Mouse (Mus musculus): ENCODE measurements around the gene 2310046K23Rik.
"Not testable (repeated sequence)": the region's sequence is repeated elsewhere in the genome, so short reads cannot be mapped to it uniquely, and the experiment has no call there.

2310046K23Rik gene

DNA sequence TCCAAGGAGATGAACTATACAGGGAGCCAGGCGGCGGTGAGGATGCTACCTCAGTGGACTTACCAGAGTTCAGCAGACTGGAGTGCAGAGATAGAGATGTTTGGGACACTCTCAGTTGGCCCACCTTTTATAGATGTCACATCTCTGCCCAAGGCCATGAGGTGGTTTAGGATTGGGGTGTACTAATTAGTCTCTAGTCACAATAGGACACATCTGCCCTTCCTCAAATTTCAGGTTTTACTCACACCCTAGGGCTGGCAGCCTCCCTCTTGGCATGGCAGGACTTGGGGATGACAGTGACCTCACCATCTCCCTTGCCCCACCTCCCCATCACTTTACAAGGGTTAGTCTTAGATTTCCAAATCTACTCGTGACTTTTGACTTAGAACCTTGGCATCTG lies at the start of gene 2310046K23Rik:
Gene 2310046K23Rik, minus strand, starts transcription at position 101 of the 400 bp plus-strand sequence.
- in situ Hi-C loops (cut with MboI, MseI): no loop called here

DNA sequence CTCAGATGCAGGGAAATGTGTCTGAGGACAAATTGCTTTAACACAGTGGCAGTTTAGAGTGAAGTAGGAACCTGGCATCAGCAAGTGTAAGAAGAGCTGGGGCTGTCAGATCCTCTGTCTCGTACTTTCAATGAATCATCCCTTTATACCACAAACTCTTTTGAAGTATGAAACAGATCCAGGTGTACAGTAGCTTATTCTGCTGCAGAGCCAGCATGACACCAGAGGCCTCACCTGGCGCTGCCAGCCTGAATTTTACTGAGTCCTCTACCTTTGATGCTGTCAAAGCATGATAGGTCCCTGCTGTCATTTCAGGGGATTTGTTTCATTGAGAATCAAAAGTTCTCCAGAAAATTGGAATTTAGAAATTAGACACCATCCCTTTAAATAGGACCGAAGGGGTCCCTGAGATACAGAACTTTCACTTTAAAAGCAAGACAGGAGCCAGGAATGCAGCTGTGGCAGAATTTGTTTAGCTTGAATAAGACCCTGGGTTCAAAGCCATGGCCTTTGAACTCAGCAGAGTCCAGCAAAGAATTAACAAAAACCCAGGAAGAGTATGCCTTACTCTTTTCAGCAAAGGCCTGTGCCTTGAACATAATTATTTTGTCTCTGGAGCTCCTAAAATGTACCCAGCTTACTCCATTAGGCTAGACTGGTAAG lies 49.0 kb upstream of the 2310046K23Rik start:
- in situ Hi-C loops (cut with MboI, MseI): no loop called here

DNA sequence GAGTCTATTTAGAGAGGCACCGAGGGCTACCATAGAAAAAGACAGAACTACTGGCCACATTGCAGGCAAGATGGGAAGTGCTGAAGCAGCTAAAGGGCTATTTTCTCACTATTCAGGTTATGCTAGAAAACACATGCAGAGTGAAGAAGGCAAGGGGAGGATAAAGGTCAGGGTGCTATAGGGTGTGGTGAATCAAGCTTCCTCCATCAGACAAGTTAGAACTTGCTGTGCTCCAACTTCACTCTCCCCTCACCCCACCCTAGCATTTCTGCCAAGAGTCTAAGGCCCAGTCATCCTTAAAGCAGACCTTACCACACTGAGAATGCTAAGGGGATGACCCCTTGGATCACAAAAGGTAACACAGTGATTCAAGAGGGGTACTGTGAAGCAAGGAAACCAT lies 45.2 kb upstream of the 2310046K23Rik start:
- in situ Hi-C loops (cut with MboI, MseI): no loop called here

DNA sequence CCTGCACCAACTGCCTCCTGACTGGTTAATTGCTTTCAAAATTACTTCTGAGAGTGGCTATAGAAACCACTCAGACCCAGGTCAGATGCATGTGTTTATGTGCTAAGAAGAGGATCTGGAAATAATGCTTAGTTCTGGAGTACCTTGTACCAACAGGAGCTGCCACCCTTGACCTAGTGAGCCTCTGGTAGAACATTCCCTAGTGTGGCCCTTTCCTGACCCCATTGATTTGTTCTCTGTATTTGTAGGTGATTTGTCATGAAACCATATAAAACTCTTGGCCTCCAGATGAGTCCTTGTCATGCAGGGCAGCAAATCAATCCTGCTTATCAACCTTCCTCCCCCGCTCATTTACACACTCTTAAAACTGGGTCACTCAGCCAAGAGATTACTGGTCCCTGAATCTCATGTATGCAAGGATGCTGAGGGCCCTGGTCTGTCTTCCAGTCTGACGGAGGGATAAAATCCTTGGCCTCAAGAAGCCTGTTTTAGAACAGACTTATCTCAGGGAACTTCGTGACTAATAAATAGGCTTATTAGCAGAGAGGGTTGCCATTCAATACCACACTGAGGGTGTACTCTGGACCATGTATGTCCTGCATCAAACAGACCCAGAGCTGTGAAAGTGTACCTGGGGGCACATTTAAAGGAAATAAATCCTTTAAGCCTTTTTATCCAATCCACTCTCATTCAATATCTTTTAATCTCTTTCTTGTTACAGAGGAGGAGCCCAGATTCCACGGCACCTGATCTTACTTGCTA lies 44.5 kb upstream of the 2310046K23Rik start:
- in situ Hi-C loops (cut with MboI, MseI): no loop called here

DNA sequence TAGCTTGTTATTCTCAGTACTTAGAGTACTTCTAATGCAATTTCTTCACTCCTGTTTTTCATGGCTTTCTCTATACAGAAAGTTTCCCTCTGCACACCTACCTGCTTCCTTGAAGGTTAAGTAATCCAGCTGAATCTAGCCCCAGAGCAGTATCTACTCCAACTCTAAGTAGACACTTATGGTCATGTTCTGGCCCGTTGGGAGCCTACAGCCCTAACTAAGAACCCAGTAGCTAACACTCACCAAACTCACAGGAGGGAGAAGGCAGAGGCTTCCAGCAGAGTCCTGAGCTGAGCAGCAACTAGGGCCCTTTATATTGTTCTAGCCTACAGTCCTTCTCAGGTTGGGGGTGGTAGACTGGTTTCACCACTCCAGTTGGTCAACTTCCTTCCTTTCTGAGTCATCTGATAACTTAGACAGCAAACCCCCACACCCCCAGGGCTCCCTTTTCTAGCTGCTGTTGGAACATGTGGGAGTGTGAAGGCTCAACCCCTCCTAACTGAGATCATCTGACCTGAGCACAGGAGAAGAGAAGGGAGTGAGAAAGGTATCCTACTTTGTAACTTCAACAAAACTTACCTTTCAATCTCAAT lies 39.2 kb upstream of the 2310046K23Rik start, which contains the start of gene Ivl:
Gene Ivl, minus strand, starts transcription at position 287 of the 593 bp plus-strand sequence.
- in situ Hi-C loops (cut with MboI, MseI): no loop called here

DNA sequence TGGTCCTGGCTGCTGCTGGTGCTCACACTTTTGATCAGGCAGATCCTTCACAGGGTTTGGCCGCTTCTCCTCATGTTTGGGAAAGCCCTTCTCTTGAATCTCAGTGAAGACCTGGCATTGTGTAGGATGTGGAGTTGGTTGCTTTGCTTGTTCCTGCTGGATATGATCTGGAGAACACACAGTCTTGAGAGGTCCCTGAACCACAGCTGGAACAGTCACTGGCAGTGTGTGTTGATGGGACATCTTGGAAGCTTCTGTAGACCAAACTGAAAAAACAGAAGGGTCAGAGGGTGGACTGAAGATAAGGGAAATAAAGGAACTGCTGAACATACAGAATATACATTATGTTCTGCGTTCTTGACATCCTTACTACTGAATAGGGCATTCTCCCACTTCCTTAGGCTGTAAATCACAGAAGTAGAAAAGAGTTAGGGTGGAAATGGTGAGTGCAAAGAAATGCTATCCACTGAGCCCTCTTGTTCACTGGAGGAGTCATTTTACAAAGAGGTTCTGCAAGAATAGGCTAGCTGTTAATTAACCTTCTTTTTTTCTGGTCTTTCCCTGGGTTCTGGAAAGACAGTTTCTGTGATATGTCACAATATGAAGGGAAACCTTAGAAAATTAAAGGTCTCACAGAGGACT lies 38.3 kb upstream of the 2310046K23Rik start:
- in situ Hi-C loops (cut with MboI, MseI): no loop called here

DNA sequence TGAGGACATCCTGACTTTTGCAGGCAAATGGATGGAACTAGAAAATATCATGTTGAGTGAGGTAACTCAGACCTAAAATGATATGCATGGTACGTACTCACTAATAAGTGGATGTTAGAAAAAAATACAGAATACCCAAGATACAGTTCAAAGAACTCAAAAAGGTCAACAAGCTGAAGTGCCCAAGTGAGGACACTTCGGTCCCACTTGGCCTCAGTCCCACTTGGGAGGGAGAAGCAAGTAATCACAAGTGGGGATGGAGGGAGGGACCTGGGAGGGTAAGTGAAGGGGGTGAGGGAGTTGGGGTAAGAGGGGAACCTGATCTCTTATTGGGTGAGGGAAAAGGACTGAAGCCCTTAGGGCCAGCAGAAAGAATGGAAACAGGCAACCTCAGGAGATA lies 34.4 kb upstream of the 2310046K23Rik start:
- in situ Hi-C loops (cut with MboI, MseI): no loop called here

DNA sequence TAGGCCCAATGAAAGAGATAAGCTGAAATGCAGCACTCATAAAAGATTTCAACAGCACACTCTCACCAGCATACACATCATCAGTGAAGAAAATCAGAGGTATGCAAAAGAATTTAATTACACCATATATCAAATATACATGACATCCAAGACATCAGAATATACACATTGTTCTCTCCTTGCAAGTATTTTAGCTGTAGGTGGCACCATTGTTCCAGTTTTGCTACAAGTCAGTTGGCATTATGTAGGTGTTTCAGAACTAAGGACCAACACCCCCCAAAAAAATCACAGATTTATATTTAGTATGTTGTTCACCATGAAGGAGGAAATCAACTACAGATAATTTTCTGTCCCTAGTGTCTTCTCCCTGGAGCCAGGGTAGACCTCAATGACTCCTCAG lies 31.1 kb upstream of the 2310046K23Rik start:
- in situ Hi-C loops (cut with MboI, MseI): no loop called here

DNA sequence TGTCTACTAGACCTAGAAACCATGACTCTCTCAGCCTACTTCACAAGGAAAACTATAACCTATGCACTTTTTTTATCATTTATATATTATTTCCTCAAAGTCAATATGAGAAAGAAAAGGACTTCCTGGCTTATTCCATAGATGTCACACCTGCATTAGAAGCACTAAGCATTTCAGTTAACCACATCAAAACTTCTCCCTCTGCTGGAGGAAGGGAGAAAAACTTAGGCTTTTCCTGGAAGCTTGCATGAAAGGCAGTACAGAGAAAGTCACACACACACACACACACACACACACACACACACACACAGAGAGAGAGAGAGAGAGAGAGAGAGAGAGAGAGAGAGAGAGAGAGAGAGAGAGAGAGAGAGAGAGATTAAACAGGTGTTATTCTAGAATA lies 22.0 kb downstream of the 2310046K23Rik start:
- in situ Hi-C loops (cut with MboI, MseI): no loop called here

DNA sequence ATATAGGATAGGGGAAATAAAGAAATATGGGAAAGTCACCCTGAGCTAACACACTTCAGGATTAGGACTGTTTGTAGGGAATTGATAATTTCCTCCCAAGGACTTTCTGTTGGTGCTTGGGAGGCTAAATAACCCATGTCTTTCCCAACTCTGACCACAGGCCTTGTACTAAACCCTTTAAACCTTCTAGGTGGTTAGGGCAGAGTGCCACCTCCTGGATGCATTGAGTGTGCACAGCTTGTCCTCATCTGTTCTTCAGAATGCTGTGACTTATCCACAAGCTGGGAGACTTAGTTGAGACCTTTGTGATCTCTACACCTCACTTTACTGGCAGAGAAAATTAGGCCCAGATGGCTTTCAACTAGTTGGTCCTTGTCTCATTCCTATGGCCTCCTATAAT lies 23.5 kb downstream of the 2310046K23Rik start:
- in situ Hi-C loops (cut with MboI, MseI): no loop called here

DNA sequence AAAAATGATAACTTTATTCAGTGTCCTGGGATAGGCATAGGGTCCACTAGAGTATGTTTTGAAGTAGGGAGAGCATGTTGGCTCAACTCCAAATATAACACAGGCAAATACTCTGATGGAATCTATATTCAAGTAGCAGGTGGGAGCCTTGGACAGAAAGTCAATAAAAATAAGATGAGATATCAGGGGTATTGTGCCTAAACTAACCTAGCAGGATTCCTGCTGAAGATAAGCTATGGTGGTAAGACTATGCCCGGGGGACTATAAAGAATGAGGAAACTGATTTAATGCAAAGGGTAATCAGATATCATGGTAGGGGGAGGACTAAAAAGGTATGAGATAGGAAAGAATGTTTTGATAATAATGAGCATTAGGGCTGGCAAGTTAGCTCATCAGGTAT lies 26.1 kb downstream of the 2310046K23Rik start:
- in situ Hi-C loops (cut with MboI, MseI): no loop called here

DNA sequence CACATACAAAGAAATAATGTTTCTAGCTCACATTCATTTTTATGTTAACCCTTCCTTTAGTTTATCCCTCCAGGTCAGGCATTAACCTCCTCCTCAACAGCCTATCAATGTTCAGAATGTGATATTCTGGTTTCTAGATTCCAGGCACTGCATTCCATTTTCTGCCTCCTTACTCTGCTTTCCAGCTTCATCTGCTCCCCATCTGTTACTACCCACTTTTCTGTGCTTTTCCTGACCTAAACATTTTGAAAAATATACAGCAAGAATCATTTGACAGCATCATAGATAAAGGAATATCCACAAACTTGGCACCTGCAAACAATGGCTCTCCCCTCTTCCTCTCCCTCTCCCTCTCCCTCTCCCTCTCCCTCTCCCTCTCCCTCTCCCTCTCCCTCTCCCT lies 30.8 kb downstream of the 2310046K23Rik start:
- in situ Hi-C loops (cut with MboI, MseI): no loop called here

DNA sequence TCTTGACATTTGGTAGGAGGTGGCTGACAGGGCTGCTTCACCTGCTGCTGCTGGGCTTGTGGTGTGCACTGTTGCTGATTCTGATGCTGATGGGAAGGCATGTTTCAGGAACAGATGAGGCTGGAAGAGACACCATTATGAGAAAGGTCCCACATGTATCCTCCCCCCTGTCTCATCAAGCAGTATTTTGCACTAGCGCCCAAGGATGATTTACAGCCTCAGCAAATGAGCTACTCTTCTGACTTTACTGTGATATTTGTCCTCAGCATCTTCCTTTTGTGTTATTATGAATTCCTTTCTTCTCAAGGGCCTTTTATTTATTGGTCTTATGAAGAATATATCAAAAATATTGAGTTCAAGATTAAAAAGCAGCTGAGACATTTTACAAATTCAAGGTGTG lies 33.9 kb downstream of the 2310046K23Rik start, which contains the start of gene Sprr4:
Gene Sprr4, minus strand, starts transcription at position 101 of the 400 bp plus-strand sequence.
- in situ Hi-C loops (cut with MboI, MseI): no loop called here

DNA sequence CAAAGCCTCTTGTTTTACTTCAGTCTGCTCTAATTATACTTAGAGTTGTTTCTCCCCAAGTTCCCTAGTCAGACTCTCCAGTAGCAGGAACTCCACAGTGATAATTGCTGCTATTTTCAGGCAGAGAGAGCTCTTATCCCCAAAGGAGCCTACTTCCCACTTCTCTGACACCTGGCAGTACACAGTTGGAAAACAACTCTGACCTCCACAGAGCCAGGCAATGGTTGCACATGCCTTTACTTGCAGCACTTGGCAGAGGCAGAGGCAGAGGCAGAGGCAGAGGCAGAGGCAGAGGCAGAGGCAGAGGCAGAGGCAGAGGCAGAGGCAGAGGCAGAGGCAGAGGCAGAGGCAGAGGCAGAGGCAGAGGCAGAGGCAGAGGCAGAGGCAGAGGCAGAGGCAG lies 44.0 kb downstream of the 2310046K23Rik start:
- in situ Hi-C loops (cut with MboI, MseI): not testable (repeated sequence)

DNA sequence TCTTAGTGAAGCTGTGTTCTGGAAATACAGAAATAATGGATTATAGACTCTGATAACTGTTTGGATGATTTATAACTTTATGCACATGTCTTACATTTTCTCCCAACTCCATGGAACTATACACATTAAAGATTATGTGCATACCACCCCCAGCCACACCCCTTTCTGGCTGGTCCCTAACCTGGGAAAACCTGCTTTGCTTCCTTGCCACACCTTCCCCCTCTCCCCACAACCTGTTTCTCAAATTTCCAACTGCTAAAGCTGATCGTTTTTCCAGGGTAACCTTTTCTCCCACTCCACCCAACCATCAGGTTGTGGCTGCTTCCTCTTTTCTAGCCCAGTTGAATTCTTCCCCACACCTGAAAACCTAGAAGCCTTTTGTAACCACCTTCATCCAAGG lies 48.0 kb downstream of the 2310046K23Rik start:
- in situ Hi-C loops (cut with MboI, MseI): no loop called here

DNA sequence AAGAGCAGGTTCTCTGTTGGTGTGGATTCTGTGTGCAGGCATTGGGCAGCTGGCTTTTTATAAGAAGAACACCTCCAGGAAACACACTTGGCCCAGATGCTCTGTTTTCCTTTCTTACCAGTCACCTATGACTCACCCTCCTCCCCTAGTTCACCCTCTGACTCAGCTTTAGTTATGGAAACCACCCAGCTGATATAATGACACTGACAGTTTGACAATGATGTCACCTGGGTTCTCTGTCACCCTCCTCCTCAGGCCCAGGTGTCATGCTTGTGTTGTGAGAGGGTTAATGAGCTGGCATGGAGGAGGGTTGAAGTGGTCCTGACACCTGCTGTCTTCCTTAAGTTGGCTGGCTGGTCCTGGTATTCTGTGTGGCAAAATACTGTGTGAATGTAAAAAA lies 48.4 kb downstream of the 2310046K23Rik start, which contains the start of gene Sprr1a:
Gene Sprr1a, minus strand, starts transcription at position 33 of the 400 bp plus-strand sequence.
- in situ Hi-C loops (cut with MboI, MseI): no loop called here
